Mouse (Mus musculus) layer of hippocampus, adult 9-11 months (tissue): ENCODE data around the gene Bub1b.

Experiments used
- DNase-seq: peaks from one replicate; pipeline ENCODE4 v3.0.0; 2022

Gene Bub1b

GRCm38 (mm10) chr2:118667181-118667580 lies 69.2 kb downstream of the Bub1b start:
- no peak for DNase-seq

DNA sequence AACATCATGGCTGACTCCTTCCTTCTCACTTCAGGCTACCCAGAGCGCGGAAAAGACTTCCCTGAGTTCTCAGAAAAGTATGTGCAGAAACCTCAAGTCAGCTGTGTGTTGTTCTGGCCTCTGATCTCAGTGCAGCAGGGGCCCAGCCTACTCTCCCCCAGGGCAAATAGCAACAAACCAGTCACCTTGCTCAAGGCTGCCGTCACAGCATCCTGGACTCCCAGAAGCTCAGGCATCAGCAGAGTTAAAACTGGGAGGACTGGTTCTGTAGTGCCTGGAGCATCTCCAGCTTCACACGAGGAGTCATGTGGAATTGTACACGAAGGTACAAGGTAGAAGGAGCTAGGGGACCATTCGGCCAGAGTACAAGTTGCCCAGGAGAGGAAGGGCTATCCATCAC lies 71.2 kb downstream of the Bub1b start:
- DNase-seq, result no peak

- no peak for DNase-seq
Observed at GRCm38 (mm10) chr2:118669785-118670184, 71.8 kb downstream of the Bub1b start.

GRCm38 (mm10) chr2:118671728-118672127 lies 73.7 kb downstream of the Bub1b start:
- DNase-seq, result no peak

DNA sequence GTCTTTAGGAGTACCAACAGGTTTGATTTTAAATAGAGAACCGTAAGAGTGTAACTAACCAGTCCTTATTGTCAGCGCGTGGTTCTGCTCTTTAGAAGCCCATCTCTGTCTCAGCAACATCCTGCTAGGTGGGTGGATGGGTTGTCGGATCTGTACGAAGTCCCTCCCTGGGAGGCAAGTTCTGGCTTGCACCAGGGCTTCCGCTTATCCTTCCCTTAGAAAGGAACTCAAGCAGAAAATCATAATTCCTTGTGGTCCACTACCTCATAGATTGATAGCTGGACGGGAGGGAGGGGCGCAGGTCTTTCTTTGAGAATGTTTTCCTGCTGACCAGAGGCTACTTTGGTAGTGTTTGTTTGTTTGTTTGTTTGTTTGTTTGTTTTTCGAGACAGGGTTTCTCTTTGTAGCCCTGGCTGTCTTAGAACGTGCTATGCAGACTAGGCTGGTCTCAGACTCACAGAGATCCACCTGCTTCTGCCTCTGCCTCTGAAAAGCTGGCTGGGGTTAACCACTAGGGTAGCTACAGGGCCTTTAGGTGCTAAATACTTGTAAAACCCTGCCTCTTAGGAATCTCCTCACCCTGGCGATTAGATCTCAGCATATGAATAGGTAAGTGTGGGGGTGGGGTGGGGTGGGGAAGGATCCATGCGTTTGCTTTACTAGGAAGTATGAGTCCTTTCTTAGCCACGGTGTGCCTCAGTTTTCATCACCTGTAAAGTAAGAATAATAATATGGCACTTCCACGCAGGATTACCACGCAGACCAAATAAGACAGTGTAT lies 75.9 kb downstream of the Bub1b start:
- DNase-seq, result no peak

- DNase-seq, result no peak
Observed at GRCm38 (mm10) chr2:118674500-118674899, 76.5 kb downstream of the Bub1b start.

- no peak for DNase-seq
Observed at GRCm38 (mm10) chr2:118676839-118677741, 79.1 kb downstream of the Bub1b start.

DNA sequence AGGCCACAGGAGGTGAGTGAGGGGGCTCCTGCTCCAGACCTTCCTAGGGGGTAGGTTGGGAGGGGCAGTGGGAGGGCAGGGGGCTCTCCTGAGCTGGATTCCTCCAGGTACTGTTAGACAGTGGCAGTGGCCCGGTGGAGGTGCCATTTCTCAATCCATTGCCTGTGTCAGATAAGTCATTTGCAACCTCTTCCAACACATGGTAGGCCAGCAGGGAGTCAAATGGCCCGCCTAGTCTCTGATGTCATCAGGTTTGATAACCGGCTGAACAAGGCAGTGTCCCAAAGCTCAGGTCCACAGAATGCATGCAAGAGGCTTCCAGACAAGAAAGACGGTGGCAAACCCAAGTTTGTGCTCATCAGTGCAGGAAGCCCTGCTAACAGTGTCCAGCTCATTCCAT lies 79.8 kb downstream of the Bub1b start:
- DNase-seq, result no peak

GRCm38 (mm10) chr2:118679577-118679976 lies 81.6 kb downstream of the Bub1b start:
- no peak for DNase-seq

DNA sequence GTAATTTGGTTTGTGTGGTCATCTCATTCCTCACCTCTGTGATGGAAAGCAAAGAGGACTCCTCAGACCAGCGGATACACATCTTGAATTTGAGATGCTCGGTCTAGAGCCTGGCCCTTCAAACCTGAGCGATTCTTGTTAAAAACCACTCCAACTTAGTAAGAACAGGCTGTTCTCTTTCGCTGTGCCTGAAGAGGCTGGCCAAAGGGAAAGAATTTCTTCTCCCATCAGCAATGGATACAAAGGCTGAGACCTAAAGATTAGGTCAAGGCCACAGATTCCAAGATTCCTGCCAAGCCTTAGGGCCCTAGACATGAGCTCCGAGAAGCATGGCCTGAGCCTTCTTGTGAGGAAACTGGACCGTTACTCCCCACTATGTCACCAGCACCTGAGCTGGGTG lies 82.9 kb downstream of the Bub1b start:
- DNase-seq, result no peak

GRCm38 (mm10) chr2:118682544-118683260 lies 84.7 kb downstream of the Bub1b start:
- DNase-seq, result no peak

GRCm38 (mm10) chr2:118685088-118685487 lies 87.1 kb downstream of the Bub1b start:
- DNase-seq, result no peak

DNA sequence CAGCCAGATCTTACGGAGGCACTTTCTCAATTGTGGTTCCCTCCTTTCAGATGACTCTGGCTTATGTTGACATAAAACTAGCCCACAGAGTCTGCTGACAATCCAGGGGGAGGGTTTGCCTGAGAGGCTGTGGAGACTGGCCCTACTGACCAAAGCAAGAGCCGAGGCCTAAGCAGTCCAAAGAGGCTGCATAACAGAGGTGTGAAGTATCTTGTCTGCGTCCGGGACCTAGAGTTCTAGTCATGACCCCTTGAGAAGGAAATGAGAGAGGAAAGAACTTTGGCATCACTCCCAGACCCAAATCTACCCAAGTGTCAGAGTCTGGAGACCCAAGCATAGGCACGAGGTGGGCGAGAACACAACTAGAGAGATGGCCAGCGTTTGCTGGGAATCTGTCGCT lies 88.7 kb downstream of the Bub1b start:
- no peak for DNase-seq

DNA sequence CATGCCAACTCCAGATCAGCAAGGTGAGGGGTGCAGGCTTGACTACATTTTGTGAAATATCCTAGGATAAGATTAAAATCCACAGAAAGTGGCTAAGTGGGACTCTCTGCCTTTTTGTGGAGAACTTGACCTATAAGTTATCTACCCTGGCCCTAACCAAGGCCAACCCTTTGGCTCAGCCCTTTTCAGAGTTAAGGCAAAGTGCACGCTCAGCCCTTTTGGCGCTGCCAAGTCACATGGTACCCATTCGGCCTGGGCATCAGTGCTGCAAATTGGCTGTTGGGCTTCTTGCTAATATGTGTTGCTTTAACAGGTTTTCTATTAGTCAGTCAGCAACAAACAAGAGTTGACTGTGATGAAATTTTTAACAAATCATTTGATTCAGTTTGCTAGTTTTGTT lies 89.8 kb downstream of the Bub1b start:
- DNase-seq, result no peak

- no peak for DNase-seq
Observed at GRCm38 (mm10) chr2:118689875-118690274, 91.9 kb downstream of the Bub1b start.
